Mouse (Mus musculus) heart, embryonic 11.5 days (tissue): ENCODE data around the gene Cd59b. TPM values are rescaled to one million over a fixed set of nuclear protein-coding genes. Genes with fewer than 3 reads are reported as not detected.

Experiments
- ATAC-seq: fragments of 200-750 bp; cut with Nextera tagmentation; replicated peaks from 2 replicates; pipeline ENCODE4 v1.8.0; 2017; ENCODE audit warnings: moderate library complexity; ENCODE audit not compliant: insufficient number of reproducible peaks, low FRiP score, low TSS enrichment
- H3K27ac ChIP-seq: fragments of 300-500 bp; sonication (generic); 2 replicates; pipeline ENCODE4 v1.5.1; 2014; ENCODE audit warnings: mild to moderate bottlenecking, low read depth, low read length
- H3K27me3 ChIP-seq: fragments of 300-500 bp; sonication (generic); 2 replicates; pipeline ENCODE4 v1.6.1; 2014; ENCODE audit warnings: mild to moderate bottlenecking, low read length, mixed read lengths; ENCODE audit not compliant: control insufficient read depth, insufficient read depth
- H3K36me3 ChIP-seq: fragments of 300-500 bp; sonication (generic); 2 replicates; pipeline ENCODE4 v1.6.1; 2014; ENCODE audit warnings: mild to moderate bottlenecking, low read length, moderate library complexity, mixed read lengths; ENCODE audit not compliant: control insufficient read depth, insufficient read depth
- H3K4me1 ChIP-seq: fragments of 300-500 bp; sonication (generic); 2 replicates; pipeline ENCODE4 v1.6.1; 2014; ENCODE audit warnings: low read length; ENCODE audit not compliant: control insufficient read depth, insufficient read depth
- H3K4me2 ChIP-seq: fragments of 300-500 bp; sonication (generic); 2 replicates; pipeline ENCODE4 v1.6.1; 2014; ENCODE audit warnings: mild to moderate bottlenecking, moderate library complexity
- H3K4me3 ChIP-seq: fragments of 300-500 bp; sonication (generic); 2 replicates; pipeline ENCODE4 v1.5.1; 2014; ENCODE audit warnings: low read depth, low read length
- H3K9ac ChIP-seq: fragments of 300-500 bp; sonication (generic); 2 replicates; pipeline ENCODE4 v1.6.1; 2014; ENCODE audit warnings: mild to moderate bottlenecking, low read depth, low read length, moderate library complexity
- H3K9me3 ChIP-seq: fragments of 300-500 bp; sonication (generic); replicated peaks from 2 replicates; pipeline ENCODE4 v1.6.1; 2016; ENCODE audit warnings: low read length; ENCODE audit not compliant: control insufficient read depth
- WGBS: fragments of 180-500 bp; shearing (Covaris S2); extraction: QIAGEN DNeasy Blood & Tissue Kit; methylation state at CpG from one replicate; pipeline ENCODE4 v1.1.7; 2014; ENCODE audit not compliant: insufficient replicate concordance; 5-methylcytosine and 5-hydroxymethylcytosine counted together
- polyA plus RNA-seq: library from polyadenylated mRNA; unstranded; fragments of >200 nt; fragmentation: Nextera tagmentation; extraction: Ambion mirVana; gene quantifications from 2 replicates; pipeline ENCODE4 v1.2.1, GENCODE M21; 2014

Cd59b gene
- polyA plus RNA-seq, 1 experiment from 2014 or later = 15.7 TPM

DNA sequence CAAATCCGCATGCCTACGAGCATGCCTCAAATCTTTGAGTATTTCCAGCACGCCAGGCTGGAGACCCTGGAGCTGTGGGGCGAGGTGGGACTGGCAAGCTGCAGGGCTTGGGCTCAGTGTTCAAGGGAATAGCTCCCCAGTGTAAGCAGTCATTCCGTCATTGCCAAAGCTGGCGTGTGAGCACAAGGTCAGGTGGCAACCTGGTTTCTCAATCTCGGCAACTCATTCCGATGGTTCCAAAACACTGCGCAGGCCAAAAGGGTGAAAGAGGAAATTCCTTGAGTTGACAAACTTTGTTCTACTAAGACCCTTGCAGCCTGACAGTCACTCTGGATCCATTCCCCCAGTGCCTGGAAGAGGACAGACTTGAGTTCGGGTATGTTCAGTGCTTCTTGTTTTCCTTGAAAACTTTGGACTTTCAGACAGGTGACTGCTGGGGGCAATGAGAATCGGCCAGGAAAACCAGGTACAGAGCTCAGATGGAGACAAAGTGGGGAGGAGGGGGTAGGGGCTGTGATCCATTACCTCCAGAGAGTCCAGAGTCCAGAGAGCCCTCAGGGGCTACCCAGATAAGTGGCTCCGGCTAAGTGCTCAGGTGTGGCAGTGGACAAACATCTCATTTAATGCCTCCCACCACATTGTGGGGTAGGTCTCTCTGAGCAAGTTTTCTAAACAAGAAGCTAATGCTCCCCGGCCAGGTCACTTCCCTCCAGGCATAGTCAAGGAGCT lies 59.3 kb downstream of the Cd59b start:
- no peaks in the 10 kb centered on the region for H3K9me3 ChIP-seq
- no peak overlapping the region for H3K4me3 ChIP-seq
- ATAC-seq = no peak
- H3K4me2 ChIP-seq = no peak overlapping the region
- H3K4me1 ChIP-seq = peaks cover 17% of the 10 kb centered on the region
- 83% methylated on average over 13 of the region's 13 CpGs for WGBS
- 0 out of 2 replicates have a peak, but pooled peaks cover 4% of the 10 kb centered on the region for H3K27me3 ChIP-seq
- no peak overlapping the region for H3K27ac ChIP-seq
- H3K9ac ChIP-seq = no peak overlapping the region
- H3K36me3 ChIP-seq = no peaks in the 10 kb centered on the region

DNA sequence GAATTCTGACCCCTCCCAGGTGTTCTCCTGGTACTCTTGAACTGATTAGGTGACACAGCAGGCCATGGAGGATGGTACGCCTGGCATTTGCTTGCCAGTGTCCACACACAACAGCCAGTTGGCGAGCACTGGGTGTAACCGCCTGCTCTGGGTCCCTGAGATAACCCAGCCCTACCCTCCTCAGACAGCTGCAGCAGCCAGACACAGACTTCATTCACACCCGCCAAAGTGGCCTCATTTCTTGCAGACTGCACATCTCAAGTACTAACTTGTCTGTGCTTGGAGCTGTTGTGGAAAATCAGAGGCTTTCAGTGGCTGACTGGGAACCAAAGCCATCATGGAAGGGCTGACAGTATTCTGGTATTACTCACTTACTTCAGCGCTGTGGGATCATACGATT lies 60.5 kb downstream of the Cd59b start:
- WGBS = 40% methylated on average over 6 of the region's 6 CpGs
- Histone ChIP-seq H3K27me3 (0 out of 2 replicates have a peak, but pooled peaks cover 4% of the 10 kb centered on the region), H3K4me2 (peak overlapping the region; percentile 27; the same call in 1 of the 2 replicates), H3K27ac (peak overlapping the region; percentile 70), H3K9me3 (no peaks in the 10 kb centered on the region), H3K4me1 (peaks cover 11% of the 10 kb centered on the region), H3K36me3 (no peaks in the 10 kb centered on the region), H3K9ac (no peak overlapping the region), H3K4me3 (no peak overlapping the region)
- peak; percentile 80 for ATAC-seq

DNA sequence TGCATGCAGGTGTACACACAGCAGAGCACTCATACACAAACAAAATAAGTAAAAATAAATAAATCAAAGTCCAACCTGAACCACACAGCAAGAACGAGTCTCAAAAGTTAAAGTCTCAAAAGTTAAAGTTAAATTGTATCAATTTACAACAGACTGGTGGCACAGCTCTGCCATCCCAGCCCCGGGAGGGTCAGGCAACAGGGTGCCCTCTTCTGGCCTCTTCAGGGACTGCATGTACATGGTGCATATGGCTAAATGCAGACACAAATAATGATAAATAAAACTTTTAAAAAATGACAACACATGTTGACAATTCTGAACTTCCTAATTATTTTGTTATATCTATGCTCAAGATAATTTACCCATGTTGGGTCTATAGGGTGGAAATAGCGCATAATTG lies 61.3 kb downstream of the Cd59b start:
- Histone ChIP-seq H3K27me3 (0 out of 2 replicates have a peak, but pooled peaks cover 2% of the 10 kb centered on the region), H3K27ac (no peak overlapping the region), H3K36me3 (no peaks in the 10 kb centered on the region), H3K9me3 (no peaks in the 10 kb centered on the region), H3K4me2 (no peak overlapping the region), H3K4me3 (no peak overlapping the region), H3K4me1 (peaks cover 11% of the 10 kb centered on the region), H3K9ac (no peak overlapping the region)
- no peak for ATAC-seq
- WGBS = 61% methylated on average over 3 of the region's 3 CpGs

DNA sequence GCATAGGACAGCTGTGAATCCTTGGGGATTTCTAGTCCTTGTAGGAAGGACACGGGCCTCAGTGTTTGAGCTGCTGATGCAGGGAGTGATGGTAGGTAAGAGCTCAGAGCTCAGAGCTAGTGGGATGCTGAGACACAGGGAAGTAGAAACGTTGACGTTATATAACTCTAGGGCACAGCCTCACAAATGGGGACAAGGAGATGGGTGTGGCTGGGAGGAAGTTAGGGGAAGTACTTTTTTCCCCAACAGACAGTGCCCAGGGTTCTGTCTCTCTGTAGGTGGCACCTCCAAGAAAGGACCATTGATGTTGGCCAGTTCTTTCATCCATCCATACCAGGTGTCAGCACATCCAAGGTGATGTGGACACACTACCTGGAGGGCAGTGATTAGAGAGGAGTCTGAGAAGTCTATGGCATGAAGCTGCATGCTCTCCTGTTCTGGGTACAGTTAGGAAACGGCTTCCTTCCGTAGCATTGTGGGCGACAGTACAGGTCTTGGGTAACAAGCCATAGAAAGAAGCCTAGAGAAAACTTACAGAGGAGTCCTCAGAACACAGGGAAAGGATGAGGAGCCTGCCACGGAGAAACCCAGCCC lies 62.7 kb downstream of the Cd59b start:
- 71% methylated on average over 7 of the region's 7 CpGs for WGBS

DNA sequence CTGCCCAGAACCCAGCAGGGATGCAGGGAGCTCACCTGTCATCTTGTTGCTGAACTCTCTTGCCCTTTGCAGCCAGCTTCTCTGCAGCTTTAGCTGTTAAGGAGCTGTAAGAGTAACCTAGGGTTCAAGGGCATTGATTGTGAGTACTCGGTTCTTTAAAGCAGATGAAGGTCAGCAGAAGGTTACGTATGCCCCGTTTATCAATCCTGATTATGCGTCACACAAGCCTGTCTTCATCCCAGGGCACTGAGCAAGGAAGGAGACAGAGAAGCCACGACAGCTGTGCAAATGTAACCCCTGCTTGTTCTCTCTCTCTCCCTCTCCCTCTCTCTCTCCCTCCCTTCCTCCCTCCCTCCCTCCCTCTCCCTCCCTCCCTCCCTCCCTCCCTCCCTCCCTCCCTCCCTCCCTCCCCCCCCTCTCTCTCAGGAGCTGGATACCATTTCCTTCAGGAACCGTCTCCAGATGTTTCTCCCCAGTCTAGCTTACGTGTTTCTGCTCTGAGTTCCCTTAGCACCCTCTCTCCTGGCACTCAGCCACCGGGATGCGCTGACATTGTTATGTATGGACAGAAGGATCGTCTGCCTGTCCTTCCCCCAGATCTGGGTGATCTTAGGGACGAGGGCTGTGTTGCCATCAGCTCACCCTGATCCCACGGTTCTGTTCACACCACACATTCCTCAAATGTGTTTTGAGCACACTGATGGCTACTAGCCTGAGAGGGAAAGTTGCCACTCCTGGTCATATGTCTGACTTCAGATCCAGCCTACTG lies 63.6 kb downstream of the Cd59b start:
- H3K9me3 ChIP-seq = no peaks in the 10 kb centered on the region
- peaks cover 11% of the 10 kb centered on the region for H3K4me1 ChIP-seq
- H3K27me3 ChIP-seq = no peaks in the 10 kb centered on the region
- H3K4me2 ChIP-seq = no peak overlapping the region
- 27% methylated on average over 12 of the region's 12 CpGs for WGBS
- H3K4me3 ChIP-seq = no peak overlapping the region
- H3K9ac ChIP-seq = no peak overlapping the region
- H3K36me3 ChIP-seq = no peaks in the 10 kb centered on the region
- ATAC-seq = no peak
- no peak overlapping the region for H3K27ac ChIP-seq

More for the DNA sequence above, 62.7 kb downstream of the Cd59b start:
- Histone ChIP-seq H3K9ac (no peak overlapping the region), H3K4me2 (no peak overlapping the region), H3K9me3 (no peaks in the 10 kb centered on the region), H3K36me3 (no peaks in the 10 kb centered on the region), H3K4me3 (no peak overlapping the region), H3K27me3 (no peaks in the 10 kb centered on the region), H3K4me1 (peaks cover 11% of the 10 kb centered on the region), H3K27ac (no peak overlapping the region)
- ATAC-seq = no peak

DNA sequence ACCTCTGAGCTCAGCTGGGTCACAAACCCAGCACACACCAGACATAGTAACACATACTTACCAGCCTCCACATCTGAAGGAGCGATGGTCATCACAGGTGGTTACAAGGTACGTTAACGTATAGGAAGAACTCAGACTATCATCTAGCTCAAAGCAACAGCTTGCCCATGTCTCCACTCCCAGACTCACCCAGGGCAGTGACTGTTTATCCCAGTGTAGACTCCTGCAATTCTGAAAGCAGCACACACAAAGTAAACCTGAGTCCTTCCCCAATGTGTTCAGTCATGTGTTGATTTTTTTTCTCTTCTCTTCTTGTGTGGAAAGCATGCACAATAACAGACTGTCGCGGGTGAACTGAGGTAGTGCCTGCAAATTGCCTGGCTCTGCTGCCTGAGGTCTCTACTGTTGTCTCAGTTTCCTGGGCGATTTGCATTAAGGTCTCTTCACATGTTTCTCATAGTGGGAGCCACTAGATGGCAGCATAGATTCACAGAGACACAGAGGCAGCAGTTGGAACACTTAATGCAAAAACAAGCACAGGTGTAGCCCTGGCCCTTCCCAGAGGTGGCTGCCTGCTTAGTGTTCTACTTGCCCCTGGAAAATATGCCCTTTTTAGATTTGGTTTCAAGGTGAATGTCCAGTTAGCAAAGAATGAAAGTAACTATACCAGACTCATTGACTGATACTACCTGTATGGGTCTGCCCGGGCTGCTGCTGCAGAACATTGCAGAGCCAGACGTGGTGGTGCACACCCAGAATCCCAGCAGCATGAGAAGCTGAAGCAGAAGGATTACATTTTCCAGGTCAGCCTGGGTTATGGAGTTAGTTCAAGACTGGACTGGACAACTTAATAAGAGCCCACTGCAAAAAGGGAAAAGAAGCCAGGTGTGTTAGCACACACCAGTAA lies 64.8 kb downstream of the Cd59b start:
- 39% methylated on average over 8 of the region's 8 CpGs for WGBS

DNA sequence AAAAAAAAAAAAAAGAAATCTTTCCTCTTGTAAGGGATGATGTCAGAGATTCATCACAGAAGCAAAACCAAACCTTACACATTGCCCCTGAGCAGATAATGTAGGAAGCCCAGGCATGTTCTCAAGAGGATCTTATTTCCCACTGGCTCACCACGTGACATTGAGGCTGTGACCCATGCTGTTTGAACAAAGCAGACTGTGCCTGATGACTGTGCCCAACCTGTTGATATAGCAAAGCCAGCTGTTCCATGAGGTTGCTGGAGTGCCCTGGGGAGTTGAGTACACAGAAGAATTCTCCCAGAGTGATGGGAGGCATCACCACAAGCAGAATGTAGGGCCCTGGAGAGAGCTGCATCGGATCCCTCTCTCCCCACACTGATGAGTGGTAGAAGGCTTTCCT lies 66.3 kb downstream of the Cd59b start:
- no peaks in the 10 kb centered on the region for H3K9me3 ChIP-seq
- H3K4me3 ChIP-seq = no peak overlapping the region
- no peak overlapping the region for H3K27ac ChIP-seq
- 42% methylated on average over 2 of the region's 2 CpGs for WGBS
- no peak overlapping the region for H3K4me2 ChIP-seq
- no peaks in the 10 kb centered on the region for H3K36me3 ChIP-seq
- ATAC-seq = no peak
- H3K27me3 ChIP-seq = no peaks in the 10 kb centered on the region
- H3K9ac ChIP-seq = no peak overlapping the region
- no peaks in the 10 kb centered on the region for H3K4me1 ChIP-seq

More for the DNA sequence above, 64.8 kb downstream of the Cd59b start:
- Histone ChIP-seq H3K4me3 (no peak overlapping the region), H3K9ac (no peak overlapping the region), H3K27me3 (no peaks in the 10 kb centered on the region), H3K4me1 (peaks cover 11% of the 10 kb centered on the region), H3K27ac (no peak overlapping the region), H3K9me3 (no peaks in the 10 kb centered on the region), H3K4me2 (no peak overlapping the region), H3K36me3 (no peaks in the 10 kb centered on the region)
- no peak for ATAC-seq
